Mouse (Mus musculus): ENCODE data around the gene Eras. TPM values are rescaled to one million over a fixed set of nuclear protein-coding genes. Genes with fewer than 3 reads are reported as not detected.

The Eras gene
- polyA plus RNA-seq (2021; fragmentation: Nextera tagmentation): not detected in 2 replicates
- long read RNA-seq, experiment 1: 0 reads
- long read RNA-seq, experiment 2: 0 reads

DNA sequence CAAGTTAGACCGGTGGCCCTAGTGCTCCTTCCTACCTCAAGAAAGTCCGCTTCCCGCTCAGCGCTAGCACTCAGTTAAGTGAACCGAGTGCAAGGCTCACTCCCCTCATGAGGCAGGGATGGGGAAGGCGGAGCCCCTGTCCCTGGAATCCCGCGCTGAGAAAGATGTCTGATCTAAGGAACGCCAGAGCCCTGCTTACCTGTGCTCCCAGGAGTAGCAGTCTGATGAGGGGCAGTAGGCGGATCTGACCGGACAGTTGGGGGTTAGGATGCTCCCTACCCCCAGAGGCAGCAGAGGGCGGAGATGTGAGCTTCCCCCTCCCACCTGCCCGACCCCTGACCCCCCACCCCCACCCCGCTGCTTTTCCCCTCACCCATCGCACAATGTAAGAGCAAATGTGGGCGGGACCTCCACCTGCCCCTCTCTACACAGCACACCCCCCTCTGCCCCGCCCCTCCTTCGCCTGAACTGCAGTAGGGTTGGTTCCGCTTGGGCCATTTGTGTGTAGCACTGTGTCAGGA lies at the start of gene Eras:
Gene Eras (minus strand): TSS at position 338 of the 521 bp plus-strand sequence.

GRCm38 (mm10) chrX:7977892-7978291 lies 49.5 kb upstream of the Eras start, which contains the start of gene Gata1:
Gata1 (minus strand) TSS chrX:7978071.

GRCm38 (mm10) chrX:7947108-7947899 lies 18.9 kb upstream of the Eras start, which contains the start of gene Hdac6:
Hdac6 (minus strand) TSS chrX:7947889.

GRCm38 (mm10) chrX:7919601-7920383 lies 8.6 kb downstream of the Eras start, which contains the start of gene Pcsk1n:
Pcsk1n (plus strand) TSS chrX:7919822.

DNA sequence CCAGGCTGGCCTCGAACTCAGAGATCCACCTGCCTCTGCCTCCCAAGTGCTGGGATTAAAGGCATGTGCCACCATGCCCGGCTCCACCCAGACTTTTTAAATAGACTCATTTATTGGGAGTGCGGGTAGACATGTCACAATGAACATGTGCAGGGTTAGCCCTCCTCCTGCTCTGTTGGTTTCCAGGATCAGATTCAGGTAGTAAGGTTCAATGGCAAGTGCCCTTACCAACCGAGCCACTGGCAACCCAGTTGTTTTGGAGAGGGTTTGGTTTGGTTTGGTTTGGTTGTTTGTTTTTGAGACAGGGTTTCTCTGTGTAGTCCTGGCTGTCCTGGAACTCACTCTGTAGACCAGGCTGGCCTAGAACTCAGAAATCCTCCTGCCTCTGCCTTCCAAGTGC lies 19.2 kb downstream of the Eras start, which contains the start of gene Gm10490:
Gene Gm10490 (plus strand): TSS at position 301 of the 400 bp plus-strand sequence.

GRCm38 (mm10) chrX:7907735-7908134 lies 20.7 kb downstream of the Eras start, which contains the start of gene Gm10491:
Gm10491 (minus strand) TSS chrX:7907835.

DNA sequence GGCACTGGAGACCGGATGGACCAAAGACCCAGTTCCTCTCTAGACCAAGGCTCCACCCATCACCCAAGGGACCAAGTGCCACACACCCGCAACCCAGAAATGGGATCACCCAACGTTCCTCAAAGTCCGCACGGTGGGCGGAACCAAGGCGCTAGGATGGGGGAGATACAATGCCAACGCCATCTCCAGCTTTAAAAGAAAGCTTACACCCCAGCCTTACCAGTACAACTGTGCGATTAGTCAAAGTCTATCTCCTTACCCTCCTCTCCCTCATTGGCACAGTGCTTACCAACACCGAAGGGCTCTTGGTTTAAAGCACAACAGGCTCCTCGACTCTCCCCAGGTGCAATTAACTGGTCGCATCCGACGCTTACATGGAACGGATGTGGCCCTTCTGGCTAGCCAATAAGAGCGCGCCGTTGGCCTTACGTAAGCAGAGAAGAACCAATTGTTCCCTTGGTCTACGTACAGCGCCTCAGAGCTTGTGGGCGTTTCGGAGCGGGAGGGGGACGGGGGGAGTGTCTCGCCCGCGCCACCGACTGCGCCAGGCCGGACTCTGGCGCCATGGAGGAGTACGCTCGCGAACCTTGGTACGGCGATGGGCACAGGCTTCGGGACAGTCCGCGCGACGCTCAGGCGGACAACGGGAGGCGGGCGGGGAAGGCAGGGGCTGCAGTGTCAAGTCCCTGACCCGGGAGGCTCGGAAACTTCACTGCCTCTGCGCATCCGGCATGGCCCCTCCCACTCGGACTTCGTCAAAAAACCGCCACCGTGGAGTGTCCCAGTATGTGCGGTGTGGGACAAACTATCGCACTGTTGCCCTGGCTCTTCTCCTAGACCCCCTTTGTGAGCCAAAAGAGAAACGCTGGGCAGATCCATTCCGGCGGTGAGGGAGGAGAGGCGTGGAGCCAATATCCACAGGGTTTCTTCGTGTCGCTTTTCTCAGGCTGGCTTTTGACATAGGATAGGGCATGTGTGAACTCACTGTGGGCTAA lies 29.2 kb downstream of the Eras start, which contains the start of the genes Pqbp1 and Timm17b:
Gene Pqbp1 (minus strand): TSS at position 390 of the 995 bp plus-strand sequence.
Gene Timm17b (plus strand): TSS at position 478 of the 995 bp plus-strand sequence.

DNA sequence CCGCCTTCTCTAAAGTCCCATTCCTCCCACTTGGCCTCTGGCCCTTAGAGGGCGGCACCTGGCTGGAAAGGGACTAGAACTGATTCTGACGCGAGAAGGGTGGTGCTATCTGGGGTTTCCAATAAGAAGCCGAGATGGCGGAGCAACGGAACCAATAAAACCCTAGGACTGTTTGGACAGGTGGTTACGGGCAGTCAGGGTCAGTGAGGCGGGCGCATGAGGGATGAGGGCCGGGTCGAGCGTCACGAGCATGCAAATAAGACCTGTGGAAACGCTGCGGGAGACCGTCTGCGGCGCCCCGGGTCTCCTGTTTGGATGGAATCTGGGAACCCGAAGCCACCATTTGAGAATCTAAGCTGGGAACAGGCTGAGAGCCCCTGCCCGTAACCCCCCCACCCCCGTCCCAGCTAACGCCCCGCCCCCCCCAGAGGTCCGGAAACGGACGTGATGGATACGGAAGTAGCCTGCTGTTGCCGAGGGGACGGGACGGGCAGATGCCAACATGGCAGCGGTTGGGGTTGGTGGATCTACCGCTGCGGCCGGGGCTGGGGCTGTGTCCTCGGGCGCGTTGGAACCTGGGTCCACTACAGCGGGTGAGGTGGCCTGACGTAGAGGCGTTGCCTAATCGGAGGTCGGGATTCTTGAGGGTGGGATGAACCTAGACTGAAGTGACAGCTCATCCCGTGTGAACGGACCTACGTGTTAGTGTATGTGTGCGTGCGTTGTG lies 44.4 kb downstream of the Eras start, which contains the start of gene Slc35a2:
Gene Slc35a2 (plus strand): TSS at position 188 of the 727 bp plus-strand sequence.

GRCm38 (mm10) chrX:7878007-7878419 lies 50.4 kb downstream of the Eras start, which contains the start of gene Pim2:
Pim2 (plus strand) TSS chrX:7878262.

Other genes starting within 250 kb of the Eras start
- gene Magix, start 247.4 kb downstream of the Eras start, polyA plus RNA-seq (2021; fragmentation: Nextera tagmentation): 0.14 and 0.18 TPM in 2 replicates
- gene Gpkow, start 231.5 kb downstream of the Eras start, polyA plus RNA-seq (2021; fragmentation: Nextera tagmentation): 18.4 and 19.5 TPM in 2 replicates
- 28.9 and 30.9 TPM in 2 replicates for gene Wdr45, start 214.3 kb downstream of the Eras start, polyA plus RNA-seq (2021; fragmentation: Nextera tagmentation)
- 0.30 TPM in 1 of 2 replicates, not detected in the other for gene Gm45208, start 206.4 kb downstream of the Eras start, polyA plus RNA-seq (2021; fragmentation: Nextera tagmentation)
- gene Praf2, start 200.2 kb downstream of the Eras start, polyA plus RNA-seq (2021; fragmentation: Nextera tagmentation): 135 and 140 TPM in 2 replicates
- gene Ccdc120, start 177.7 kb downstream of the Eras start, polyA plus RNA-seq (2021; fragmentation: Nextera tagmentation): 5.8 and 7.6 TPM in 2 replicates
- 7.6 and 8.5 TPM in 2 replicates for gene Tfe3, start 166.0 kb downstream of the Eras start, polyA plus RNA-seq (2021; fragmentation: Nextera tagmentation)
- gene Gripap1, start 138.8 kb downstream of the Eras start, polyA plus RNA-seq (2021; fragmentation: Nextera tagmentation): 29.8 and 34.6 TPM in 2 replicates
- gene Kcnd1, start 106.3 kb downstream of the Eras start, polyA plus RNA-seq (2021; fragmentation: Nextera tagmentation): 4.7 and 5.2 TPM in 2 replicates
- 5.8 and 6.1 TPM in 2 replicates for gene Otud5, start 87.2 kb downstream of the Eras start, polyA plus RNA-seq (2021; fragmentation: Nextera tagmentation)
- gene Pim2, start 50.3 kb downstream of the Eras start, polyA plus RNA-seq (2021; fragmentation: Nextera tagmentation): 36.8 and 47.0 TPM in 2 replicates
- gene Slc35a2, start 44.6 kb downstream of the Eras start, polyA plus RNA-seq (2021; fragmentation: Nextera tagmentation): 20.7 and 23.1 TPM in 2 replicates
- gene Pqbp1, start 29.3 kb downstream of the Eras start, polyA plus RNA-seq (2021; fragmentation: Nextera tagmentation): 76.7 and 79.2 TPM in 2 replicates
- 49.4 and 51.9 TPM in 2 replicates for gene Timm17b, start 29.2 kb downstream of the Eras start, polyA plus RNA-seq (2021; fragmentation: Nextera tagmentation)
- gene Gm10491, start 20.8 kb downstream of the Eras start, polyA plus RNA-seq (2021; fragmentation: Nextera tagmentation): not detected in 2 replicates
- not detected in 2 replicates for gene Gm10490, start 19.1 kb downstream of the Eras start, polyA plus RNA-seq (2021; fragmentation: Nextera tagmentation)
- gene Pcsk1n, start 8.8 kb downstream of the Eras start, polyA plus RNA-seq (2021; fragmentation: Nextera tagmentation): 450 and 585 TPM in 2 replicates
- gene Hdac6, start 19.3 kb upstream of the Eras start, polyA plus RNA-seq (2021; fragmentation: Nextera tagmentation): 9.5 and 10.1 TPM in 2 replicates
- gene Gata1, start 49.5 kb upstream of the Eras start, polyA plus RNA-seq (2021; fragmentation: Nextera tagmentation): not detected in 2 replicates
- gene Glod5, start 89.9 kb upstream of the Eras start, polyA plus RNA-seq (2021; fragmentation: Nextera tagmentation): not detected in 2 replicates
- gene Suv39h1, start 146.2 kb upstream of the Eras start, polyA plus RNA-seq (2021; fragmentation: Nextera tagmentation): 8.3 and 8.7 TPM in 2 replicates
- 0.23 and 0.29 TPM in 2 replicates for gene Was, start 161.9 kb upstream of the Eras start, polyA plus RNA-seq (2021; fragmentation: Nextera tagmentation)
- 18.4 and 21.3 TPM in 2 replicates for gene Wdr13, start 204.3 kb upstream of the Eras start, polyA plus RNA-seq (2021; fragmentation: Nextera tagmentation)
- 146 and 150 TPM in 2 replicates for gene Rbm3, start 217.3 kb upstream of the Eras start, polyA plus RNA-seq (2021; fragmentation: Nextera tagmentation)
- gene Tbc1d25, start 247.6 kb upstream of the Eras start, polyA plus RNA-seq (2021; fragmentation: Nextera tagmentation): 9.3 and 13.0 TPM in 2 replicates

Data from layer of hippocampus, adult 6 months (tissue).